Mouse (Mus musculus) kidney, adult 2 months (tissue): ENCODE results near the gene Zfp541.

Source experiments
- CTCF ChIP-seq: fragments of 200-500 bp; conservative IDR thresholded peaks from 2 replicates; pipeline ENCODE4 v1.5.1; 2011; ENCODE audit warnings: low read depth, mild to moderate bottlenecking, control low read depth, low read length, moderate library complexity, mixed read lengths; ENCODE audit not compliant: insufficient read depth, insufficient read length
- POLR2A ChIP-seq: fragments of 200-500 bp; IDR thresholded peaks from one replicate; pipeline ENCODE4 v1.6.1; 2011; ENCODE audit warnings: low read depth, low read length, control low read depth

DNA sequence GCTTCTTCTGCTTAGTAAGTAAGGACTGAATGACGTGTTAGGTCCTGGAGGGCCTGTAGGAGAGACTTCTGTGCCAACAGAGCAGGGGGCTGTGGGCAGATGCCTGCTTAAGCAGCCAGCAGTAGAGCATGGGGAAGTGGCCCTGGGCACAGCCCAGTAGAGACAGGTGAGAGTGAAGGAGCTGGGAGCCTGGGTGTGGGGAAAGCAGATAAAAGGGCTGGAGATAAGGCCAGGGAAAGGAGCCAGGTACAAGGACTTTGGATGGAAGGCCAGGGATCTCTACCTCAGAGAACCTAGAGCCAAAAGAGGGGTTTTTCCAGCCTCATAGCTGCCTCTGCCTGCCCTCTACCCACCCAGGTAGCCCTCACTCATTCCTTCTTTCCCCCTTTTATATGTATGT is 28.6 kb upstream of the Zfp541 start:
- TF ChIP-seq CTCF (no peak), POLR2A (no peak)
